Mouse (Mus musculus) kidney, embryonic 16.5 days (tissue): ENCODE data around the gene Rilpl1. TPM values are rescaled to one million over a fixed set of nuclear protein-coding genes. Genes with fewer than 3 reads are reported as not detected.

Experiments used
- ATAC-seq: fragments of 200-750 bp; cut with Nextera tagmentation; 2 replicates; pipeline ENCODE4 v1.8.0; 2017; ENCODE audit warnings: moderate TSS enrichment; ENCODE audit not compliant: low FRiP score, low TSS enrichment
- H3K27ac ChIP-seq: fragments of 300-500 bp; sonication (generic); 2 replicates; pipeline ENCODE4 v1.5.1; 2014; ENCODE audit warnings: low read length
- H3K27me3 ChIP-seq: fragments of 300-500 bp; sonication (generic); 2 replicates; pipeline ENCODE4 v1.6.1; 2014; ENCODE audit warnings: low read length, control low read depth, mixed read lengths; ENCODE audit not compliant: insufficient read depth
- H3K36me3 ChIP-seq: fragments of 300-500 bp; sonication (generic); 2 replicates; pipeline ENCODE4 v1.6.1; 2014; ENCODE audit warnings: low read length, control low read depth, mixed read lengths; ENCODE audit not compliant: insufficient read depth
- H3K4me1 ChIP-seq: fragments of 300-500 bp; sonication (generic); 2 replicates; pipeline ENCODE4 v1.6.1; 2014; ENCODE audit warnings: low read length, control low read depth, mixed read lengths; ENCODE audit not compliant: insufficient read depth
- H3K4me2 ChIP-seq: fragments of 300-500 bp; sonication (generic); replicated peaks from 2 replicates; pipeline ENCODE4 v1.6.1; 2014; ENCODE audit warnings: low read depth, low read length
- H3K4me3 ChIP-seq: fragments of 300-500 bp; sonication (generic); 2 replicates; pipeline ENCODE4 v1.5.1; 2014; ENCODE audit warnings: mild to moderate bottlenecking, low read length
- H3K9ac ChIP-seq: fragments of 300-500 bp; sonication (generic); replicated peaks from 2 replicates; pipeline ENCODE4 v1.6.1; 2014; ENCODE audit warnings: low read length
- H3K9me3 ChIP-seq: fragments of 300-500 bp; sonication (generic); 2 replicates; pipeline ENCODE4 v1.6.1; 2016; ENCODE audit warnings: low read length, control low read depth
- WGBS: fragments of 180-500 bp; shearing (Covaris S2); extraction: QIAGEN DNeasy Blood & Tissue Kit; methylation state at CpG from one replicate; pipeline ENCODE4 v1.1.7; 2014; 5-methylcytosine and 5-hydroxymethylcytosine counted together
- polyA plus RNA-seq: library from polyadenylated mRNA; unstranded; fragments of >200 nt; fragmentation: Nextera tagmentation; extraction: Ambion mirVana; gene quantifications from 2 replicates; pipeline ENCODE4 v1.2.1, GENCODE M21; 2015

The Rilpl1 gene
- polyA plus RNA-seq, 1 experiment from 2014 or later = 21.7 TPM

GRCm38 (mm10) chr5:124499001-124499400 is 32.2 kb downstream of the Rilpl1 start:
- H3K4me1 ChIP-seq = peaks cover 7% of the 10 kb centered on the region; the same call in 1 of the 2 replicates

GRCm38 (mm10) chr5:124498221-124498876 is 32.8 kb downstream of the Rilpl1 start:
- Histone ChIP-seq H3K27ac (peak overlapping the region; percentile 64), H3K4me1 (peaks cover 7% of the 10 kb centered on the region; the same call in 1 of the 2 replicates), H3K27me3 (no peaks in the 10 kb centered on the region), H3K9me3 (no peaks in the 10 kb centered on the region), H3K4me2 (no peak overlapping the region), H3K9ac (no peak overlapping the region), H3K36me3 (peaks cover 45% of the 10 kb centered on the region), H3K4me3 (no peak overlapping the region)
- 77% methylated on average over 9 of the region's 9 CpGs for WGBS
- ATAC-seq = 0 out of 2 replicates have a peak, but pooled peaks have one; percentile 71

More at GRCm38 (mm10) chr5:124499001-124499400, 32.2 kb downstream of the Rilpl1 start:
- Histone ChIP-seq H3K9ac (no peak overlapping the region), H3K27me3 (no peaks in the 10 kb centered on the region), H3K4me3 (no peak overlapping the region), H3K27ac (peak overlapping the region; percentile 64; the same call in 1 of the 2 replicates), H3K9me3 (no peaks in the 10 kb centered on the region), H3K36me3 (peaks cover 41% of the 10 kb centered on the region), H3K4me2 (no peak overlapping the region)
- no peak for ATAC-seq
- WGBS = 60% methylated on average over 5 of the region's 5 CpGs

GRCm38 (mm10) chr5:124496614-124497514 is 34.3 kb downstream of the Rilpl1 start:
- ATAC-seq = no peak
- WGBS = 69% methylated on average over 15 of the region's 15 CpGs
- Histone ChIP-seq H3K4me2 (no peak overlapping the region), H3K9me3 (no peaks in the 10 kb centered on the region), H3K4me1 (peaks cover 7% of the 10 kb centered on the region; the same call in 1 of the 2 replicates), H3K4me3 (no peak overlapping the region), H3K27me3 (no peaks in the 10 kb centered on the region), H3K27ac (no peak overlapping the region; the same call in 1 of the 2 replicates), H3K36me3 (peaks cover 47% of the 10 kb centered on the region), H3K9ac (no peak overlapping the region)

- Histone ChIP-seq H3K27me3 (no peaks in the 10 kb centered on the region), H3K4me3 (no peak overlapping the region), H3K4me1 (peaks cover 7% of the 10 kb centered on the region; the same call in 1 of the 2 replicates), H3K4me2 (no peak overlapping the region), H3K27ac (no peak overlapping the region), H3K9ac (no peak overlapping the region), H3K9me3 (no peaks in the 10 kb centered on the region), H3K36me3 (peaks cover 40% of the 10 kb centered on the region)
- no peak for ATAC-seq
- 42% methylated on average over 7 of the region's 7 CpGs for WGBS
Observed at GRCm38 (mm10) chr5:124495547-124495946, 35.6 kb downstream of the Rilpl1 start.

- peaks cover 44% of the 10 kb centered on the region for H3K36me3 ChIP-seq
- H3K9me3 ChIP-seq = no peaks in the 10 kb centered on the region
- H3K27me3 ChIP-seq = no peaks in the 10 kb centered on the region
- no peak overlapping the region for H3K4me2 ChIP-seq
- no peak overlapping the region for H3K4me3 ChIP-seq
- ATAC-seq = no peak
- H3K9ac ChIP-seq = no peak overlapping the region
- H3K4me1 ChIP-seq = no peaks in the 10 kb centered on the region
- 89% methylated on average over 11 of the region's 11 CpGs for WGBS
- no peak overlapping the region for H3K27ac ChIP-seq
Observed at GRCm38 (mm10) chr5:124493455-124493854, 37.7 kb downstream of the Rilpl1 start.

GRCm38 (mm10) chr5:124492618-124493017 is 38.6 kb downstream of the Rilpl1 start:
- no peaks in the 10 kb centered on the region for H3K4me1 ChIP-seq
- H3K9ac ChIP-seq = no peak overlapping the region
- H3K9me3 ChIP-seq = no peaks in the 10 kb centered on the region
- WGBS = 82% methylated on average over 4 of the region's 4 CpGs
- H3K4me2 ChIP-seq = no peak overlapping the region
- H3K36me3 ChIP-seq = peaks cover 44% of the 10 kb centered on the region
- no peak for ATAC-seq
- no peaks in the 10 kb centered on the region for H3K27me3 ChIP-seq
- H3K27ac ChIP-seq = no peak overlapping the region
- no peak overlapping the region for H3K4me3 ChIP-seq

GRCm38 (mm10) chr5:124491732-124492131 is 39.5 kb downstream of the Rilpl1 start:
- Histone ChIP-seq H3K4me1 (no peaks in the 10 kb centered on the region), H3K9me3 (no peaks in the 10 kb centered on the region), H3K27me3 (no peaks in the 10 kb centered on the region), H3K9ac (no peak overlapping the region), H3K4me2 (no peak overlapping the region), H3K4me3 (no peak overlapping the region), H3K27ac (no peak overlapping the region), H3K36me3 (peaks cover 46% of the 10 kb centered on the region)
- no peak for ATAC-seq
- WGBS = 87% methylated on average over 4 of the region's 4 CpGs

GRCm38 (mm10) chr5:124488885-124489284 is 42.3 kb downstream of the Rilpl1 start:
- Histone ChIP-seq H3K4me3 (no peak overlapping the region), H3K27ac (no peak overlapping the region), H3K36me3 (peaks cover 35% of the 10 kb centered on the region), H3K9ac (no peak overlapping the region), H3K27me3 (no peaks in the 10 kb centered on the region), H3K9me3 (no peaks in the 10 kb centered on the region), H3K4me1 (peaks cover 9% of the 10 kb centered on the region), H3K4me2 (no peak overlapping the region)
- no peak for ATAC-seq
- WGBS = 61% methylated on average over 3 of the region's 3 CpGs

GRCm38 (mm10) chr5:124485654-124486053 is 45.5 kb downstream of the Rilpl1 start:
- Histone ChIP-seq H3K27me3 (no peaks in the 10 kb centered on the region), H3K4me2 (no peak overlapping the region), H3K9me3 (no peaks in the 10 kb centered on the region), H3K4me1 (peaks cover 12% of the 10 kb centered on the region), H3K27ac (no peak overlapping the region), H3K36me3 (peaks cover 11% of the 10 kb centered on the region), H3K4me3 (no peak overlapping the region), H3K9ac (no peak overlapping the region)
- WGBS = 92% methylated on average over 5 of the region's 5 CpGs
- no peak for ATAC-seq
